ENCODE assay signal across 20 mouse cellular contexts in genomic region chr11:31387526-31387925, GRCm38 (mm10). TPM values are rescaled to one million over a fixed set of nuclear protein-coding genes. Genes with fewer than 3 reads are reported as not detected.
"Had no signal": no experiment of that assay in that cellular context is flagged by ENCODE, and none has a peak within 500 bp of the region (broad histone marks: within the 10 kb centered on the region; RNA-seq: fewer than 3 reads in every experiment).

No protein-coding gene starts in this region.

- H3K4me3 ChIP-seq: layer of hippocampus, adult 2 months; left cerebral cortex, adult 2 months; limb, embryonic 12.5 days; limb, embryonic 15.5 days; midbrain, embryonic 13.5 days had no signal

- H3K9ac ChIP-seq: limb, embryonic 12.5 days; limb, embryonic 15.5 days; liver, embryonic 14.5 days; liver, postnatal 0 days; lung, embryonic 14.5 days; midbrain, embryonic 13.5 days had no signal

- H3K4me1 ChIP-seq: limb, embryonic 15.5 days; midbrain, embryonic 13.5 days had no signal

- H3K4me2 ChIP-seq: limb, embryonic 12.5 days; limb, embryonic 15.5 days; liver, embryonic 11.5 days; lung, embryonic 14.5 days; midbrain, embryonic 13.5 days had no signal

- ATAC-seq: liver, postnatal 0 days; lung, postnatal 0 days; midbrain, embryonic 13.5 days had no signal

- H3K27ac ChIP-seq: layer of hippocampus, adult 2 months; left cerebral cortex, adult 2 months; limb, embryonic 15.5 days; liver, embryonic 14.5 days; macrophage; midbrain, embryonic 13.5 days; stomach, postnatal 0 days had no signal

- DNase-seq: layer of hippocampus, adult 9-11 months; left cerebral cortex, postnatal 4 days; liver, postnatal 0 days; lung, embryonic 14.5 days; right cerebral cortex, adult 18-20 months; right cerebral cortex, postnatal 14 days; right cerebral cortex, postnatal 4 days; thymus, adult 2 months; thymus, postnatal 14 days; thymus, postnatal 4 days had no signal

- H3K9me3 ChIP-seq: limb, embryonic 12.5 days; limb, embryonic 15.5 days; midbrain, embryonic 13.5 days had no signal

- H3K36me3 ChIP-seq: limb, embryonic 12.5 days; limb, embryonic 15.5 days; midbrain, embryonic 13.5 days had no signal

- H3K27me3 ChIP-seq: limb, embryonic 12.5 days; limb, embryonic 15.5 days; midbrain, embryonic 13.5 days had no signal

RNA-seq across cellular contexts. Expression of gene Stc2, which starts 17.7 kb away (rescaled TPM):
- polyA plus RNA-seq: macrophage had no signal
